21 mouse cellular contexts compared by ENCODE assay signal in genomic region chr17:8555785-8556184, GRCm38 (mm10). TPM values are rescaled to one million over a fixed set of nuclear protein-coding genes. Genes with fewer than 3 reads are reported as not detected.
"Had no signal": no experiment of that assay in that cellular context is flagged by ENCODE, and none has a peak within 500 bp of the region (broad histone marks: within the 10 kb centered on the region; RNA-seq: fewer than 3 reads in every experiment).

No protein-coding gene starts in this region.

- H3K27me3 ChIP-seq: liver, embryonic 13.5 days; midbrain, embryonic 13.5 days had no signal

- DNase-seq: kidney, postnatal 4 days; liver; liver, embryonic 13.5 days; liver, postnatal 0 days; lung, postnatal 36 days; right cerebral cortex, postnatal 14 days; thymus, adult 2 months; thymus, postnatal 25 days had no signal

- H3K4me1 ChIP-seq: liver, embryonic 13.5 days; midbrain, embryonic 13.5 days; stomach, embryonic 15.5 days had no signal

- H3K9me3 ChIP-seq: limb, embryonic 12.5 days; liver, embryonic 13.5 days; midbrain, embryonic 13.5 days; stomach, embryonic 15.5 days had no signal

- H3K36me3 ChIP-seq: limb, embryonic 12.5 days; liver, embryonic 13.5 days; midbrain, embryonic 13.5 days; stomach, embryonic 15.5 days had no signal

- H3K4me2 ChIP-seq: limb, embryonic 12.5 days; liver, embryonic 13.5 days; midbrain, embryonic 13.5 days; stomach, embryonic 15.5 days had no signal

- H3K9ac ChIP-seq: limb, embryonic 12.5 days; liver, embryonic 13.5 days; liver, postnatal 0 days; midbrain, embryonic 13.5 days; stomach, embryonic 15.5 days had no signal

- ATAC-seq: liver, postnatal 0 days; lung, postnatal 0 days; midbrain, embryonic 13.5 days had no signal

- H3K4me3 ChIP-seq: layer of hippocampus, adult 2 months; limb, embryonic 12.5 days; liver, embryonic 13.5 days; midbrain, embryonic 13.5 days; stomach, embryonic 15.5 days had no signal

- H3K27ac ChIP-seq: layer of hippocampus, adult 2 months; limb, embryonic 12.5 days; liver, embryonic 13.5 days; midbrain, embryonic 13.5 days; stomach, embryonic 15.5 days had no signal

RNA-seq across cellular contexts. Expression of gene Gm17087, which starts 11.0 kb away (rescaled TPM):
- total RNA-seq: layer of hippocampus, adult 2 months; layer of hippocampus, postnatal 10 days; left cerebral cortex, postnatal 36 days; megakaryocyte progenitor cell, adult 5-6 weeks; midbrain, postnatal 0 days had no signal
- polyA plus RNA-seq: limb, embryonic 12.5 days; liver, embryonic 13.5 days; liver, postnatal 0 days; lung, postnatal 0 days; midbrain, embryonic 13.5 days; midbrain, postnatal 0 days; neural tube, embryonic 14.5 days; spleen, adult 2 months; testis, adult 2 months; thymus, adult 2 months; urinary bladder, adult 2 months had no signal
